Mouse (Mus musculus) inflammation-experienced regulatory T-cells, adult 16 weeks (primary cell): ENCODE results near the gene Prl. TPM values are rescaled to one million over a fixed set of nuclear protein-coding genes. Genes with fewer than 3 reads are reported as not detected.

Experiments
- polyA plus RNA-seq: library from polyadenylated mRNA; unstranded; fragments of 100-300 nt; shearing (Covaris generic); gene quantifications from one replicate; pipeline ENCODE4 v1.2.1, GENCODE M21; 2017

Prl gene
- polyA plus RNA-seq, result not detected

DNA sequence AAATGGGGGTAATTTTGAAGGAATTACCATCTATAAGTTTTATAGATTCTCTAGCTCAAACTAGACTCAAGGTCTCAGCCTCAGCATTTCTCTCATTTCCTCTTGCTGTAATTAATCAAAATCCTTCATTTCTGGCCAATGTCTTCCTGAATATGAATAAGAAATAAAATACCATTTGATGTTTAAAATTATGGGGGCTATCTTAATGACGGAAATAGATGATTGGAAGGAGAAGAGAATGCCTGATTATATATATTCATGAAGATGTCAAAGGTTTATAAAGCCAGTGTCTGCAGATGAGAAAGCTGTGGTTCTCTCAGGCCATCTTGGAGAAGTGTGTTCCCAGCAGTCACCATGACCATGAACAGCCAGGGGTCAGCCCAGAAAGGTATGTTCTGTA lies at the start of gene Prl:
TSS of gene Prl (plus strand) at position 301 of the 400 bp plus-strand sequence.

DNA sequence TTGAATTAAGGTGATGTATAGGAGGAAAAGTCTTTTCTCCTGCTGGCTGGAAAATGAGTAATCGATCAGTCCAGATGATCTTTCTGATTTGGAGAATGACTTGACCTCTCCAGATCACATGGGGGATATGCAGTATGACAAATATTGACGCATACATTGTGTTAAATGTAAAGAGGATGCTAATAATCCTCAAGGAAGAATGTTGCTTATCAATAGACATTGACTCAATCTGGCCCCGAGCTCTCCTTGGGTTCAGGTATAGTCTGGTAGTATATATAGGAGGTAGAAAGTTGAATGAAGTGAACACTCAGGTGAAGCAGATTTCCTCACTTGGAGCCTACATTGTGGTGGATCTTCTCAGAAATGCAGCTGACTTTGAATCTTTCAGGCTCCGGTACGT lies 36.5 kb downstream of the Prl start, which contains the start of gene Prl3d1:
TSS of gene Prl3d1 (plus strand) at position 301 of the 400 bp plus-strand sequence.

Other genes starting within 250 kb of the Prl start
- not detected for gene Prl3d1, start 36.6 kb downstream of the Prl start, polyA plus RNA-seq
- gene Prl3d2, start 64.1 kb downstream of the Prl start, polyA plus RNA-seq, result not detected
- not detected for gene Prl3d3, start 99.2 kb downstream of the Prl start, polyA plus RNA-seq
- gene Prl3c1, start 139.1 kb downstream of the Prl start, polyA plus RNA-seq, result not detected
- not detected for gene Prl3b1, start 184.3 kb downstream of the Prl start, polyA plus RNA-seq
- not detected for gene Prl3a1, start 201.9 kb downstream of the Prl start, polyA plus RNA-seq